Mouse (Mus musculus): ENCODE data around the gene Psma6.
A peak's percentile ranks its signal among the peaks of the same experiment; 100 is the strongest.
"Not testable (repeated sequence)": the region's sequence is repeated elsewhere in the genome, so short reads cannot be mapped to it uniquely, and the experiment has no call there.

The Psma6 gene

DNA sequence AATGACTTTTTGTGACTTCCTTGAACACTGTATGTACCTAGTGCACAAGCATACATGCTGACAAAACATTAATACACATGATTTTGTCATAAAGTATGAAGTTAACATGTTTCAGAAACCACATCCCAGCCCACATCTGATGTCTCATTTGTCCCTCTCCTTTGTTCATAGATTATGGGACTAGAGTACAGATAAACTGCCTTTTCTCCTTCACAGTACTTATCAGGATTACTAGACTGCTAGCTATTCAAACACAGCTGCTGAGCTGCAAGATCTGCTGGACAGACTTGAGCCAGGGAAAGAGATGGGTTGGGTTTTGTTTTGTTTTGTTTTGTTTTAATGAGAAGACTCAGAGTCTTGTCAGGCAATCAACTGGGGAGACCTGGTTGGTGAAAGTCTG lies 8.1 kb downstream of the Psma6 start:
- DNase-seq (ENCODE audit: low spot score in 2 of 2), result no peak

- DNase-seq (ENCODE audit: low spot score in 2 of 2), result no peak
These were observed 8.9 kb downstream of the Psma6 start for GRCm38 (mm10) chr12:55392733-55393577.

GRCm38 (mm10) chr12:55395601-55396000 lies 11.6 kb downstream of the Psma6 start:
- DNase-seq (ENCODE audit: low spot score in 2 of 2), result not testable (repeated sequence)

GRCm38 (mm10) chr12:55396536-55396935 lies 12.5 kb downstream of the Psma6 start:
- no peak for DNase-seq (ENCODE audit: low spot score in 2 of 2)

- no peak for DNase-seq (ENCODE audit: low spot score in 2 of 2)
These were observed 13.7 kb downstream of the Psma6 start for GRCm38 (mm10) chr12:55397544-55398239.

DNA sequence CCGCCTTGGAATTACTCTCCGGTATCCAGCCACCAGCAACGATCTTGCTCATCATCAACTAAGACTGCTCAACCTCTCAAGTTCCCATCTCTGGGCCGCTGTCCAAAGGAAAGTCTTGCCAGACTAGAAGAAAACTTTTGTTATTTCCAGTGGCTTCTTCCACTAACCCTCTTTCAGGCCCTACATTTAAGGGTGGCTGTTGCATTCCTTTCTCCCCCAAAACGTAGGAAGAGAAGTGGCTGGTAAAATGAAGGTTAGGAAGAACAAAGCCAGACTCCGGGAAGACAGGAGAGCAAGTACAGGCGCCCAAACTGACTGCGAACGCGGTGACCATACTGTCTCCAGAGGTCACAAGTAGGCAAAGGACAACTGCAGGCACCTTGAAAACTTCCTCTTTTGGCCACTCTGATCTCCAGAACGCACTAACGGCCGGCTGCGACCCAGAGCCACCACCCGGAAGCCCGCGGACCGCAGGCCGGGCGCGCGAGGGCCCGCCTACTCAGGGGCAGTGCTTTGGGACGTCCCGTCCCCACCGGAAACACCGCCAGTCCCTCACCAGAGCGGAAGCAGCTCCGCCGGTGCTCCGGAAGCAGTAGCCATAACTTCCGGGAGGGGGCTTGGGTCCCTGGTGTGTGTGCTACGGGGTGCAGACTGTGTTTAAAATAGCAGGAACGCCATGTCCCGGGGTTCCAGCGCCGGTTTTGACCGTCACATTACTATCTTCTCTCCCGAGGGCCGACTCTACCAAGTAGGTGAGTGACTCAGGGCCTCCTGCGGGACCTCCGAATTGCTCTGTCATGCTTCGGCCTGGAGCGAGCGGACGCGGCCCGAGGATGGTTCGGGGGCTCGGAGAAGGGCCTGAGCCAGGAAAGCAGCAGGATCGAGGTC lies 14.5 kb downstream of the Psma6 start:
- DNase-seq (ENCODE audit: low spot score in 2 of 2), result peak; percentile 87 to 90

DNA sequence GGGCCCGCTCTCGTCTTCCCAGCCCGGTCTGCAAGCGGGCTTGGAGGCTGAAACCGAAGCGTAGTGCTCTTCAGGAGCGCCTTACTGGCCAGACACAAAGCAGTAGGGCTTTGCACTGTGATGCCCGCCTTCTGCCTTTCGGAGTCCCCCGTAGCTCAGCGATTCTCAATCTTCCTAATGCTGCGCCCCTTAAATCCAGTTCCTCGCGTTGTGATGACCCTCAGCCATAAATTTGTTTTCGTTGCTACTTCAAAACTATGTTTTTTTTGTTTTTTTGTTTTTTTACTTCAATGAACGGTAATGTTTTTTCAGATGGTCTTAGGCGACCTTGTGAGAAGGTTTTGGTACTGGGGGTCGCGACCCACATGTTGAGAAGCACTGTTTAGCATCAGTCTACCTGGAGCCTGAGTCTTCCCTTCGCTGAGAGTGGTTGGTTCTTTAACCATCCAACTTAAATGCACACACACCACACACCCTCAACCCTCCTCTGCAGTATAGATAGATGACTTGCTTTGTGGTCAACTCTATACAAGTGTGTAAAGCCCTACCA lies 15.2 kb downstream of the Psma6 start:
- no peak for DNase-seq (ENCODE audit: low spot score in 2 of 2)

- DNase-seq (ENCODE audit: low spot score in 2 of 2), result no peak
These were observed 23.9 kb downstream of the Psma6 start for GRCm38 (mm10) chr12:55407888-55408287.

GRCm38 (mm10) chr12:55415255-55415654 lies 31.2 kb downstream of the Psma6 start:
- no peak for DNase-seq (ENCODE audit: low spot score in 2 of 2)

GRCm38 (mm10) chr12:55415762-55416161 lies 31.7 kb downstream of the Psma6 start:
- no peak for DNase-seq (ENCODE audit: low spot score in 2 of 2)

- DNase-seq (ENCODE audit: low spot score in 2 of 2), result no peak
These were observed 36.2 kb downstream of the Psma6 start for GRCm38 (mm10) chr12:55420220-55420619.

DNA sequence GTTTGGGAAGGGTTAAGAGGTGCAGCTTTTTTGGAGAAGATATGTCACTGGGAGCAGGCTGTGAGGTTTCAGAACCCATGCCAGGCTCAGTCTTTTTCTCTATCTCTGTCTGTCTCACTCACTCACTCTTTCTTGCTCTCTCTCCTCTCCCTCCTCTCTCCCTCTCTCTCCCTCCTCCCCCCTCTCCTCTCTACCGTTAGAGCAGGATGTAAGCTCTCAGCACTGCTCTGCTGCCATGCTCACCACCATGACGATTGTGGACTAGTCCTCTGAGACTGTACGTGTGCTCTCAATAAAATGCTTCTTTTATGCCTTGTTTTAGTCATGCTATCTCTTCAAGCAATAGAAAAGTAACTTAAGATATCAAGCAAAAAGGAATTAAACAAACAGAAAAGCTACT lies 38.0 kb downstream of the Psma6 start:
- DNase-seq (ENCODE audit: low spot score in 2 of 2), result peak; percentile 45 to 50

- no peak for DNase-seq (ENCODE audit: low spot score in 2 of 2)
These were observed 42.3 kb downstream of the Psma6 start for GRCm38 (mm10) chr12:55426300-55426699.

GRCm38 (mm10) chr12:55429201-55429600 lies 45.2 kb downstream of the Psma6 start:
- no peak for DNase-seq (ENCODE audit: low spot score in 2 of 2)

- DNase-seq (ENCODE audit: low spot score in 2 of 2), result no peak
These were observed 45.9 kb downstream of the Psma6 start for GRCm38 (mm10) chr12:55429956-55430355.

- DNase-seq (ENCODE audit: low spot score in 2 of 2), result no peak
These were observed 48.4 kb downstream of the Psma6 start for GRCm38 (mm10) chr12:55432284-55432919.

GRCm38 (mm10) chr12:55432920-55433284 lies 48.9 kb downstream of the Psma6 start:
- no peak for DNase-seq (ENCODE audit: low spot score in 2 of 2)

DNA sequence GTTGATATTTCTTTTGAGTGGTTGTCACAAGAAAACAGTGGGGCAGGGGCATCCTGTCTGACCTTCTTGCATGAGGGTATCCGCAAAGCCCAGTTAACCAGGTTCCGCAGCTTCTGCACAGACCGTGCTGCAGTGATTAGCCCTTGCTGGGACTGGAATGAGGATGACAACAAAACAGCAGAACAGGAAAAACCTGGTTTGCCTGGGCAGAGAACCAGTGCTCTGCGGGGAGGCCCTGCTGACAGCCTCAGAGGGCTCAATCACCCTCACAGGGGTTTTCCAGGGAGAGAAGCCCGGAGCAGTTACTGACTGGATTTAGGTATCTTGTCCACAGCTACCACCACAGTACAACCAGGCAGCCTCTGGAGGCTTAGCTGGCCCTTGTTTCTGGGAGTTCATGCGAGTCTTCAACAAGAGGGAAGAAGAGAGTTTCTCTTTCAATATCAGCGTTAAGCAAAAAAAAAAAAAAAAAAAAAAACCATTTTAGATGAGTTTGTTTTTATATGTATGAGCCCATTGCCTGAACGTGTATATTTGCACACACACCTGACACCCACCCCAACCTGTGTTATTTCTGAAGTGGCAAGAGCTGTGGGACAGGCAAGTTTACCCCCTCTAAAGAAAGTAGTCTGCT lies 49.9 kb downstream of the Psma6 start:
- DNase-seq (ENCODE audit: low spot score in 2 of 2), result no peak

- DNase-seq (ENCODE audit: low spot score in 2 of 2), result no peak
These were observed 51.1 kb downstream of the Psma6 start for GRCm38 (mm10) chr12:55435080-55435479.

GRCm38 (mm10) chr12:55437122-55437826 lies 53.3 kb downstream of the Psma6 start:
- no peak for DNase-seq (ENCODE audit: low spot score in 2 of 2)
